Mouse (Mus musculus): ENCODE data around the gene Gm17428.

DNA sequence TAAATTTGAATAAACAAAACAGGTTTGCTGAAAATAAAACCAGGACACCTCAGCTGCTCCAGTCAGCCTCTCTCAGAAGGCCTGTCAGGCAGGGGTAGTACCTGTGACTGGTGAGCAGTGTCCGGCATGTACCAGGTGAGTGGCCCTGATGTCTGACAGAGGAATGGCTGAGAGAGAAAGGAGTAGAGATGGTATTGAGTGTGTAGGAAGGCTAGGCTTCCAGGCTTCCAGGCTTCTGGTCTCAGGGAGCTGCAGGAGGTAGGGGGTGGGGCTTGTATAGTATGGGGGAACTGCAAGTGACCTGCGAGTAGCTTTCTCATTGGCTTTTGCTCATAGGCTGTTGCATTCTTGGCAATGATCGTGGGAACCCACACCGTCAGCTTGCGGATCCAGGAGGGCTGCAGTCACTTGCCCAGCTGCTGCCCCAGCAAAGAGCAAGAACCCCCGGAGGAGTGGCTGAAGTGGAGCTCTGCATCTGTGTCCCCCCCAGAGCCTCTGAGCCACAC, 44.0 kb upstream of the Gm17428 start, which contains the start of gene Il25:
- TF ChIP-seq CTCF (IDR thresholded peaks at IDR 0.05; ENCODE audit: extremely low read depth, insufficient read depth, low read length) (no peak), POLR2A (IDR thresholded peaks at IDR 0.05; ENCODE audit: extremely low read depth, insufficient read depth, low read length) (no peak)

Data from cortical plate, adult 2 months (tissue).